Mouse (Mus musculus) layer of hippocampus, postnatal 10 days (tissue): ENCODE data around the gene Tnfrsf1a. TPM values are rescaled to one million over a fixed set of nuclear protein-coding genes. Genes with fewer than 3 reads are reported as not detected.

Experiments used
- DNase-seq, 2 experiments: peaks; one replicate each; pipeline ENCODE4 v3.0.0; 2021; ENCODE audit warnings: low spot score in 2 of 2
- total RNA-seq, 2 experiments: library from RNA; stranded (reverse); gene quantifications; 2 replicates each; pipeline ENCODE4 v1.2.3; 2021

The Tnfrsf1a gene
- total RNA-seq, 2 experiments from 2014 or later, result 12.6 to 13.8 TPM

DNA sequence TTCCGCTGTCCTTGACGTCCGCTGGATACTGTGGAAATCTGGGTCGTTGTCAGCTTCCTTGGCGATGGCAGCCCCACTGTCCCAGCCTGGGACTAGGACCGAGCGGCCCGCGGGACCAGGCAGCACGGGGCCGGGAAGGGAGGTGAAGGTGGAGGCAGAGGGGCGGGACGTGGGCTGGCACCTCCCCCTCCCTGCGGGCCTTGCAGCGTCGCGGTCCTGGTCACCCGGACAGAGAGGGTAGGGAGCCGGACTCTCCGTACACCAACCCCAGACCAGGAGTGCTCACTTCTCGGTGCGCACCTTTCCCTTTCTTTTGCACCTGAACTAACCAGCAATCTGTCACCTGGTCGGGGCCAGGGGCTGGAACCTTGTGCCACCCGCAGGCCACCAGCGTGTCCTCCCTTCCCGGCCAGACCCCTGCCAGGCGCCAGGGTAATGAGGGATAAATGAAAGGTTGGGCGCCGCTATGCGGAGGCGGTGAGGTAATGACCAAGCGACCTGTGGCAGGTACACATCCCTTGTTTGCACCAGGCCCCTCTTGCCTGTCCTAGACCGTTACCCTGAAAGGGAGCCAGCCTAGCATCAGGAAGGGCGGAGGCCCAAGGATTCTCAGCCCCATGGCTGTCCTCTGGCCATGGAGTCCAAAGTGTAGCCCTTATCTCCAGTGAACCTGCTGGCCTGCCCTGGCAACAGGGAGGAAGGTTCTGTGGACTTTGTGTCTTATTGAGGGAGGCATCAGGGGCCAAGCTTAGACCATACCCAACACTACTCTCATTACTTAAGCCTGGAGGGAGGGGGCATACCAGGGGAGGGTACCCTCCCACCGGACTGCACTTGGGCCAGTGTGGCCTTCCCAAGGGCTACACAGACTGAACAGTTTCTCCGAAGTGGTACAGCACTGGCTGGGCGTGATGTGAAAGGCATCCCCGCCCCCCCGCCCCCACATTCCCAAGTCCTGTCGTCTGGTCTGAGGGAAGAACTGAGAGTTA is 31.5 kb downstream of the Tnfrsf1a start, which contains the start of gene Plekhg6:
Plekhg6 (minus strand) TSS at position 422 of the 989 bp plus-strand sequence.
- DNase-seq, result no peak

GRCm38 (mm10) chr6:125382024-125382423 is 32.9 kb downstream of the Tnfrsf1a start:
- DNase-seq, result no peak

DNA sequence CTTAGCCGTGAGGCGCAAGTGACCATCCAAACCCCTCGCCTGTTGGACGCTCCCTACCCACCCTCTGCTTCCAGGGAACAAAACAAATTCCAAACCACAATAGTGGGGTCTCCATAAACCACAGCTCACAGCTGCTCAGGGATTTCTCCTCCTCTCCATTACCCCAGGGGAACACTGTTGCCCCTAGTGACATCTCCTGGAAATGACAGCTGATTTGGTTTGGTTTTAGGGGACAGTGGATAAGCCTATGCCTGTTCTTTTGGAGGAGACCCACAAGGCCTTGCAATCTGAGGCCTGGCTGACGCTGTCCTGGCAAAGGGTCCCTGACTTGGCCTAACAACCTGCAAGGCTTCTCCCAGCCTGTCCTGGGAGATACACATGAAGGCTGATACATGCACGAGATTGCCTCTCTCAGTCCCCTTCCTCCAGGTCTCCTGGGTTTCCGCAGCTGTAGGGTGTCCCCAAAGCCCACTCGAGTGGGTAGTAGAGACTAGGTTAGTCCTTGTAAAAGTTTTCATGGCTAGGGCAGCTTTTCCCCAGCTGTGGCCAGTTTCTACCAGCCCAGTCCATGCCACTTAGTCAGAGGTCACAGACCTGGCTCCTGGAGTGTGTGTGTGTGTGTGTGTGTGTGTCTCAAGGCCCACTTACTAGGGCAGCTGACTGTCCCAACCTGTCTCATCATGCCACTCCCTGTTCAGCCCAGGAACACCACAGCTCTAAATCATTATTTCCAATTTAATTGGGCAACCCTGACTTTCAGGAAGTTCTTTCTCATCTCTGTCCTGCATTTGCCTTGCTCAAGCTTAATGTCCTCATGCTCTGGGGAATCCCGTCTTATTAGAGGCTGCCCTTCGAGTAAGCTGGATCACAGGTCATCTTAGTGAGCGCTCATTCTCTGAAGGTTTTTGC is 36.2 kb downstream of the Tnfrsf1a start:
- peak in 1 of 2 experiments; percentile 44 for DNase-seq

GRCm38 (mm10) chr6:125386080-125386479 is 36.9 kb downstream of the Tnfrsf1a start:
- DNase-seq, result no peak

DNA sequence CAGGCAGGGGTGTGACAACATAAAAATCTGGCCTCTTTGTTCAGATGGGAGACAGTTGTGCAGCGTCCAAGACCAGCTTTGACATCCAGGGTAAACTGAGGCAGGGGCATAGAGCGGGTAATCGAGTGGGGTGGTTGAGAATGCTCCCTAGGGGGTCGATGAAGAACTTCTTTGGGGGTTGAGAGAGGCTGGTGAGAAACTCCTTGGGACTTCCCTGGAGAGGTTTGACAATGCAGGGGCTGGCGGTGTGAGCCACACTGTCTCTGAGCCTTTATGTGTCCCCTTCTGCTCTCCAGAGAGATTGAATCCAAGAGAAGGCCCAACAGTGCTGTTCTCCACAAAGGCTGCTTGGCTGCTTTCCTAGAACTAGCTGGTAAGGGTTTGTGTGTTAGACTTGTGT is 40.7 kb downstream of the Tnfrsf1a start:
- DNase-seq, result no peak

- DNase-seq, result no peak
Observed at GRCm38 (mm10) chr6:125405461-125406382, 56.6 kb downstream of the Tnfrsf1a start.

GRCm38 (mm10) chr6:125407224-125407623 is 58.1 kb downstream of the Tnfrsf1a start:
- DNase-seq, result no peak

GRCm38 (mm10) chr6:125407657-125408056 is 58.5 kb downstream of the Tnfrsf1a start:
- DNase-seq, result no peak

- no peak for DNase-seq
Observed at GRCm38 (mm10) chr6:125410551-125410950, 61.4 kb downstream of the Tnfrsf1a start.

GRCm38 (mm10) chr6:125410995-125411547 is 61.9 kb downstream of the Tnfrsf1a start:
- no peak for DNase-seq

DNA sequence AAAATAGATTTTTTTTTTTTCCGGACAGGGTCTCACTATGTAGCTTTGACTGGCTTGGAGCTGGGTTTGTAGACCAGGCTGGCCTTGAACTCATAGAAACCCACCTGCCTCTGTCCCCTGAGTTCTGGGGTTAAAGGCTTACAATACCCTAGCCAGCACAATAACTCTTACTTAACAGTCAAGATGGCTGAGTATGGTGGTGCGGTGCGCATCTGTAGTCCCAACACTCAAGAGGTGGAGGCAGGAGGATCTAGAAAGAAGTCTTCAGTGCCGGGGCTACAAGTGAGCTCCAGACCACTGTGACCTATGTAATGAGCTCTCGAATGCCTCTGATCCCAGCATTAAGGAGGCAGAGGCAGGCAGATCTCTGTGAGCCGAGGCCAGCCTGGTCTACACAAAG is 62.5 kb downstream of the Tnfrsf1a start:
- no peak for DNase-seq

Other genes starting within 250 kb of the Tnfrsf1a start
- gene Nop2, start 217.5 kb upstream of the Tnfrsf1a start, total RNA-seq, result 10 to 100 TPM; 35.9 to 36.1 TPM
- 10 to 100 TPM; 49.7 to 50.7 TPM for gene Iffo1, start 204.1 kb upstream of the Tnfrsf1a start, total RNA-seq
- 1,000 to 10,000 TPM; 1,523 to 1,789 TPM for gene Gapdh, start 182.9 kb upstream of the Tnfrsf1a start, total RNA-seq
- 10 to 100 TPM; 31.8 to 36.1 TPM for gene Ncapd2, start 157.7 kb upstream of the Tnfrsf1a start, total RNA-seq
- gene Mrpl51, start 157.6 kb upstream of the Tnfrsf1a start, total RNA-seq, result 10 to 100 TPM; 73.5 to 75.9 TPM
- gene Vamp1, start 133.8 kb upstream of the Tnfrsf1a start, total RNA-seq, result 10 to 100 TPM; 26.8 to 27.1 TPM
- gene Tapbpl, start 117.5 kb upstream of the Tnfrsf1a start, total RNA-seq, result 1 to 10 TPM; 2.9 to 3.0 TPM
- gene Cd27, start 112.4 kb upstream of the Tnfrsf1a start, total RNA-seq, result not detected
- not detected for gene Tuba3a, start 63.3 kb upstream of the Tnfrsf1a start, total RNA-seq
- 10 to 100 TPM; 11.1 to 13.0 TPM for gene Ltbr, start 35.5 kb upstream of the Tnfrsf1a start, total RNA-seq
- gene Scnn1a, start 28.7 kb upstream of the Tnfrsf1a start, total RNA-seq, result 1 to 10 TPM; 2.5 to 3.5 TPM
- gene Plekhg6, start 31.4 kb downstream of the Tnfrsf1a start, total RNA-seq, result under 1 TPM in 1 of 2 experiments, not detected in 1; 0.14 TPM
- gene Cd9, start 145.4 kb downstream of the Tnfrsf1a start, total RNA-seq, result 100 to 1,000 TPM; 101 to 102 TPM
- 10 to 100 TPM; 22.1 to 29.0 TPM for gene Vwf, start 197.4 kb downstream of the Tnfrsf1a start, total RNA-seq